Mouse (Mus musculus): ENCODE results near the gene Bpifb9b.
"Not testable (repeated sequence)": the region's sequence is repeated elsewhere in the genome, so short reads cannot be mapped to it uniquely, and the experiment has no call there.

The Bpifb9b gene

GRCm38 (mm10) chr2:154306927-154307326, at the start of gene Bpifb9b:
Gene Bpifb9b, plus strand, starts transcription at chr2:154307227.
- DNase-seq (ENCODE audit: low read depth, low spot score), result not testable (repeated sequence)

- DNase-seq (ENCODE audit: low read depth, low spot score), result not testable (repeated sequence)
These were observed 49.5 kb upstream of the Bpifb9b start, which contains the start of gene Bpifb9a for GRCm38 (mm10) chr2:154257554-154257953. Gene Bpifb9a, plus strand, starts transcription at chr2:154257854.

- not testable (repeated sequence) for DNase-seq (ENCODE audit: low read depth, low spot score)
These were observed 42.6 kb upstream of the Bpifb9b start for GRCm38 (mm10) chr2:154264397-154264796.

GRCm38 (mm10) chr2:154291866-154292265, 15.2 kb upstream of the Bpifb9b start:
- DNase-seq (ENCODE audit: low read depth, low spot score), result not testable (repeated sequence)

- no peak for DNase-seq (ENCODE audit: low read depth, low spot score)
These were observed 14.2 kb upstream of the Bpifb9b start for GRCm38 (mm10) chr2:154292833-154293232.

- peak; percentile 12 for DNase-seq (ENCODE audit: low read depth, low spot score)
These were observed 12.3 kb upstream of the Bpifb9b start for GRCm38 (mm10) chr2:154294746-154295145.

GRCm38 (mm10) chr2:154300496-154300895, 6.5 kb upstream of the Bpifb9b start:
- DNase-seq (ENCODE audit: low read depth, low spot score), result peak; percentile 77

- DNase-seq (ENCODE audit: low read depth, low spot score), result no peak
These were observed 5.3 kb upstream of the Bpifb9b start for GRCm38 (mm10) chr2:154301763-154302162.

- not testable (repeated sequence) for DNase-seq (ENCODE audit: low read depth, low spot score)
These were observed 2.4 kb upstream of the Bpifb9b start for GRCm38 (mm10) chr2:154304604-154305003.

GRCm38 (mm10) chr2:154313771-154314170, 6.7 kb downstream of the Bpifb9b start:
- DNase-seq (ENCODE audit: low read depth, low spot score), result not testable (repeated sequence)

- no peak for DNase-seq (ENCODE audit: low read depth, low spot score)
These were observed 19.8 kb downstream of the Bpifb9b start for GRCm38 (mm10) chr2:154326852-154327251.

- DNase-seq (ENCODE audit: low read depth, low spot score), result no peak
These were observed 28.5 kb downstream of the Bpifb9b start for GRCm38 (mm10) chr2:154335572-154335971.

GRCm38 (mm10) chr2:154338161-154338560, 31.1 kb downstream of the Bpifb9b start:
- no peak for DNase-seq (ENCODE audit: low read depth, low spot score)

GRCm38 (mm10) chr2:154339356-154339755, 32.3 kb downstream of the Bpifb9b start:
- DNase-seq (ENCODE audit: low read depth, low spot score), result no peak

- no peak for DNase-seq (ENCODE audit: low read depth, low spot score)
These were observed 41.1 kb downstream of the Bpifb9b start for GRCm38 (mm10) chr2:154348152-154348551.

- DNase-seq (ENCODE audit: low read depth, low spot score), result not testable (repeated sequence)
These were observed 47.0 kb downstream of the Bpifb9b start for GRCm38 (mm10) chr2:154354000-154354425.

GRCm38 (mm10) chr2:154367510-154367909, 60.5 kb downstream of the Bpifb9b start:
- DNase-seq (ENCODE audit: low read depth, low spot score), result no peak

All from forelimb bud, embryonic 11.5 days (tissue).